Mouse (Mus musculus) heart, adult 2 months (tissue): ENCODE results near the gene Slc27a1. TPM values are rescaled to one million over a fixed set of nuclear protein-coding genes. Genes with fewer than 3 reads are reported as not detected.
"Not testable (repeated sequence)": the region's sequence is repeated elsewhere in the genome, so short reads cannot be mapped to it uniquely, and the experiment has no call there.

Experiments
- DNase-seq, 2 experiments: peaks; one replicate each; pipeline ENCODE4 v3.0.0; 2021
- H3K27ac ChIP-seq: fragments of 200-600 bp; 2 replicates; pipeline ENCODE4 v1.8.1; 2022
- H3K27me3 ChIP-seq: fragments of 200-500 bp; 2 replicates; pipeline ENCODE4 v1.6.1; 2012; ENCODE audit warnings: mild to moderate bottlenecking, low read length, inconsistent platforms, mixed read lengths; ENCODE audit not compliant: control insufficient read depth, insufficient read depth
- H3K36me3 ChIP-seq: fragments of 200-500 bp; 2 replicates; pipeline ENCODE4 v1.6.1; 2012; ENCODE audit warnings: low read length, inconsistent platforms; ENCODE audit not compliant: control insufficient read depth, insufficient read depth
- H3K4me1 ChIP-seq: fragments of 200-500 bp; 2 replicates; pipeline ENCODE4 v1.6.1; 2011; ENCODE audit warnings: low read length; ENCODE audit not compliant: control insufficient read depth, insufficient read depth
- H3K4me3 ChIP-seq: fragments of 200-600 bp; 2 replicates; pipeline ENCODE4 v1.8.1; 2022
- H3K79me2 ChIP-seq: fragments of 200-500 bp; replicated peaks from 2 replicates; pipeline ENCODE4 v1.6.1; 2012; ENCODE audit warnings: mild to moderate bottlenecking, inconsistent platforms, low read length, moderate library complexity, mixed read lengths; ENCODE audit not compliant: control insufficient read depth, insufficient read depth
- H3K9ac ChIP-seq: fragments of 200-500 bp; 2 replicates; pipeline ENCODE4 v1.6.1; 2012; ENCODE audit warnings: low read depth, mild to moderate bottlenecking, control low read depth, inconsistent platforms, low read length, mixed read lengths
- CTCF ChIP-seq: fragments of 200-600 bp; IDR thresholded peaks from 2 replicates; pipeline ENCODE4 v1.8.1; 2022; ENCODE audit warnings: antibody characterized with exemption, mild to moderate bottlenecking, moderate library complexity
- EP300 ChIP-seq: fragments of 200-500 bp; IDR thresholded peaks from 2 replicates; pipeline ENCODE4 v1.6.1; 2011; ENCODE audit warnings: low read depth, low read length, control low read depth; ENCODE audit not compliant: insufficient read depth
- POLR2A ChIP-seq: fragments of 200-500 bp; IDR thresholded peaks from 2 replicates; pipeline ENCODE4 v1.6.1; 2011; ENCODE audit warnings: mild to moderate bottlenecking, low read depth, low read length, control low read depth; ENCODE audit not compliant: insufficient read depth
- WGBS: fragments of 180-500 bp; shearing (Covaris S2); methylation state at CpG from one replicate; pipeline ENCODE4 v1.1.7; 2018; 5-methylcytosine and 5-hydroxymethylcytosine counted together
- intact Hi-C: fragments of 180-260 bp; cut with DNase I; formaldehyde crosslinking; loops from one replicate; pipeline ENCODE4 v1.15.1; 2025
- polyA plus RNA-seq: library from polyadenylated mRNA; depleted of rRNA; stranded (reverse); fragments of >200 nt; gene quantifications from 2 replicates; pipeline ENCODE4 v1.2.3, GENCODE M21; 2012
- total RNA-seq, 2 experiments: library from RNA; stranded (reverse); gene quantifications; 2 replicates each; pipeline ENCODE4 v1.2.3; 2021

The Slc27a1 gene
- total and polyA plus RNA-seq, 3 experiments: 159 to 227 (median 191) TPM

- H3K4me1 ChIP-seq: peaks cover 19% of the 10 kb centered on the region
- intact Hi-C loops: no loop called here
- H3K36me3 ChIP-seq: no peaks in the 10 kb centered on the region
- no peaks in the 10 kb centered on the region for H3K27me3 ChIP-seq
- WGBS: 23% methylated on average over 3 of the region's 3 CpGs
- peak in 1 of 2 experiments; percentile 11 for DNase-seq
- H3K4me3 ChIP-seq: no peak overlapping the region
- peak overlapping the region; percentile 94 for H3K27ac ChIP-seq
- H3K9ac ChIP-seq: no peak overlapping the region
- TF ChIP-seq CTCF (no peak), POLR2A (no peak), EP300 (no peak)
- H3K79me2 ChIP-seq: no peaks in the 10 kb centered on the region
Measured at GRCm38 (mm10) chr8:71527162-71527870, 41.4 kb upstream of the Slc27a1 start.

- H3K9ac ChIP-seq: no peak overlapping the region
- H3K4me1 ChIP-seq: peaks cover 19% of the 10 kb centered on the region
- intact Hi-C loops: no loop called here
Measured at GRCm38 (mm10) chr8:71528362-71529073, 40.2 kb upstream of the Slc27a1 start.

GRCm38 (mm10) chr8:71530735-71531467 is 37.8 kb upstream of the Slc27a1 start:
- peak; percentile 69 for TF ChIP-seq CTCF
- H3K4me3 ChIP-seq, H3K36me3 ChIP-seq, H3K9ac ChIP-seq, intact Hi-C loops, H3K27ac ChIP-seq, H3K79me2 ChIP-seq, H3K27me3 ChIP-seq: not testable (repeated sequence)
- whole genome bisulfite sequencing: 80% methylated on average over 7 of the region's 12 CpGs
- DNase-seq: peak in 1 of 2 experiments; percentile 14
- H3K4me1 ChIP-seq: peaks cover 20% of the 10 kb centered on the region

More at GRCm38 (mm10) chr8:71528362-71529073, 40.2 kb upstream of the Slc27a1 start:
- Histone ChIP-seq H3K79me2 (no peaks in the 10 kb centered on the region), H3K4me3 (no peak overlapping the region), H3K27ac (peak overlapping the region; percentile 94), H3K36me3 (no peaks in the 10 kb centered on the region), H3K27me3 (no peaks in the 10 kb centered on the region)
- 40% methylated on average over 11 of the region's 11 CpGs for WGBS
- TF ChIP-seq EP300: peak; percentile 71; the same call in 1 of the 2 replicates
- no peak for TF ChIP-seq CTCF
- TF ChIP-seq POLR2A: peak; percentile 57; the same call in 1 of the 2 replicates
- DNase-seq: peak; percentile 57 to 66

GRCm38 (mm10) chr8:71534263-71534810 is 34.3 kb upstream of the Slc27a1 start:
- Histone ChIP-seq H3K36me3 (no peaks in the 10 kb centered on the region), H3K79me2 (no peaks in the 10 kb centered on the region), H3K27me3 (no peaks in the 10 kb centered on the region), H3K4me3 (no peak overlapping the region), H3K4me1 (peaks cover 5% of the 10 kb centered on the region; the same call in 1 of the 2 replicates), H3K27ac (no peak overlapping the region), H3K9ac (no peak overlapping the region)
- TF ChIP-seq POLR2A: no peak
- TF ChIP-seq CTCF: peak; percentile 34
- 71% methylated on average over 3 of the region's 3 CpGs for WGBS
- intact Hi-C loops: no loop called here
- no peak for DNase-seq

- intact Hi-C loops: no loop called here
- Histone ChIP-seq H3K4me1 (peaks cover 5% of the 10 kb centered on the region; the same call in 1 of the 2 replicates), H3K27ac (no peak overlapping the region), H3K27me3 (no peaks in the 10 kb centered on the region), H3K4me3 (no peak overlapping the region), H3K36me3 (no peaks in the 10 kb centered on the region), H3K79me2 (no peaks in the 10 kb centered on the region), H3K9ac (0 out of 2 replicates have a peak overlapping the region, but pooled peaks have one; percentile 4)
- 71% methylated on average over 5 of the region's 5 CpGs for WGBS
- TF ChIP-seq EP300: no peak
- no peak for DNase-seq
Measured at GRCm38 (mm10) chr8:71535663-71536062, 33.0 kb upstream of the Slc27a1 start.
